24 mouse cellular contexts compared by ENCODE assay signal in genomic region chr10:119121575-119121974, GRCm38 (mm10).
"Had no signal": no experiment of that assay in that cellular context is flagged by ENCODE, and none has a peak within 500 bp of the region (broad histone marks: within the 10 kb centered on the region; RNA-seq: fewer than 3 reads in every experiment).

No protein-coding gene starts in this region.

- H3K4me1 ChIP-seq: heart, embryonic 13.5 days; heart, embryonic 15.5 days; hindbrain, embryonic 15.5 days; limb, embryonic 13.5 days; limb, embryonic 15.5 days; liver, embryonic 12.5 days had no signal

- H3K9ac ChIP-seq: heart, embryonic 13.5 days; heart, embryonic 15.5 days; hindbrain, embryonic 13.5 days; hindbrain, embryonic 15.5 days; limb, embryonic 13.5 days; limb, embryonic 15.5 days; liver, embryonic 12.5 days; liver, embryonic 14.5 days had no signal

- ATAC-seq: forebrain, embryonic 16.5 days; hindbrain, postnatal 0 days; liver, embryonic 12.5 days had no signal

- H3K4me2 ChIP-seq: heart, embryonic 11.5 days; heart, embryonic 13.5 days; heart, embryonic 15.5 days; hindbrain, embryonic 13.5 days; hindbrain, embryonic 15.5 days; limb, embryonic 13.5 days; limb, embryonic 15.5 days; liver, embryonic 12.5 days had no signal

- H3K36me3 ChIP-seq: heart, embryonic 13.5 days; heart, embryonic 15.5 days; hindbrain, embryonic 13.5 days; hindbrain, embryonic 15.5 days; limb, embryonic 13.5 days; limb, embryonic 15.5 days; liver, embryonic 12.5 days had no signal

- H3K9me3 ChIP-seq: heart, embryonic 15.5 days; hindbrain, embryonic 13.5 days; hindbrain, embryonic 15.5 days; limb, embryonic 13.5 days; limb, embryonic 15.5 days had no signal

- DNase-seq: gastrocnemius, postnatal 14 days; gastrocnemius, postnatal 36 days; heart, adult 11 months; heart, adult 2 months; heart, postnatal 14 days; heart, postnatal 36 days; kidney, adult 18-20 months; kidney, adult 8-10 months; kidney, postnatal 10 days; kidney, postnatal 25 days; kidney, postnatal 4 days had no signal

- H3K27me3 ChIP-seq: heart, embryonic 13.5 days; heart, embryonic 15.5 days; hindbrain, embryonic 13.5 days; hindbrain, embryonic 15.5 days; limb, embryonic 13.5 days; limb, embryonic 15.5 days; liver, embryonic 12.5 days had no signal

- H3K27ac ChIP-seq: heart, adult 2 months; heart, embryonic 13.5 days; heart, embryonic 15.5 days; hindbrain, embryonic 13.5 days; hindbrain, embryonic 15.5 days; hindbrain, postnatal 0 days; layer of hippocampus, adult 2 months; left cerebral cortex, adult 2 months; limb, embryonic 13.5 days; limb, embryonic 15.5 days; liver, embryonic 12.5 days; liver, embryonic 14.5 days had no signal

- H3K4me3 ChIP-seq: heart, adult 2 months; heart, embryonic 13.5 days; heart, embryonic 15.5 days; hindbrain, embryonic 13.5 days; hindbrain, embryonic 15.5 days; layer of hippocampus, adult 2 months; left cerebral cortex, adult 2 months; limb, embryonic 13.5 days; limb, embryonic 15.5 days; liver, embryonic 12.5 days had no signal
